In genomic region chr13:39297129-39297528, GRCm38 (mm10) we compare ENCODE assay signal across 23 mouse cellular contexts.
A peak's percentile ranks its signal among the peaks of the same experiment; 100 is the strongest.
DNase-seq lines count a peak whose midpoint lies in the region; ATAC-seq lines count a peak whose summit lies in the region.
"Had no signal": no experiment of that assay in that cellular context is flagged by ENCODE, and none has a peak within 500 bp of the region (broad histone marks: within the 10 kb centered on the region; RNA-seq: fewer than 3 reads in every experiment).

No protein-coding gene starts in this region.

- no peak overlapping the region for H3K4me2 ChIP-seq in midbrain, embryonic 14.5 days (ENCODE audit: low read length)
- no peak overlapping the region for H3K4me2 ChIP-seq in midbrain, embryonic 13.5 days (replicated peaks)
- H3K4me2 ChIP-seq: embryonic facial prominence, embryonic 12.5 days; heart, embryonic 12.5 days; limb, embryonic 15.5 days; lung, embryonic 14.5 days; neural tube, embryonic 12.5 days had no signal

- 83% methylated on average over 6 of the region's 6 CpGs for WGBS in midbrain, embryonic 14.5 days
- WGBS in midbrain, embryonic 13.5 days = 82% methylated on average over 6 of the region's 6 CpGs

- peak; percentile 1 to 12 for DNase-seq in heart, adult 9 months (ENCODE audit: low spot score in 2 of 2)
- DNase-seq in heart, postnatal 4 days = no peak
- DNase-seq in midbrain, embryonic 14.5 days = peak; percentile 10
- peak; percentile 52 for DNase-seq in adipocyte (ENCODE audit: low spot score)
- DNase-seq in telencephalon, adult 2 months (ENCODE audit: low read depth, low spot score) = peak; percentile 4
- no peak for DNase-seq in T-cell, adult 2 months (ENCODE audit: low spot score)
- DNase-seq: cerebellum, adult 18-20 months; cerebellum, postnatal 14 days; gastrocnemius, postnatal 36 days; heart, postnatal 10 days; kidney, adult 8-10 months; kidney, postnatal 10 days; lung, embryonic 14.5 days; lung, postnatal 4 days; right cerebral cortex, postnatal 25 days; thymus, postnatal 25 days had no signal

- no peak overlapping the region for H3K27ac ChIP-seq in midbrain, embryonic 14.5 days (replicated peaks; ENCODE audit: low read depth, low read length)
- H3K27ac ChIP-seq in midbrain, embryonic 13.5 days = no peak overlapping the region
- H3K27ac ChIP-seq: embryonic facial prominence, embryonic 12.5 days; left cerebral cortex, adult 2 months; limb, embryonic 15.5 days; liver, embryonic 14.5 days; neural tube, embryonic 12.5 days had no signal

- H3K36me3 ChIP-seq in midbrain, embryonic 14.5 days (ENCODE audit: control insufficient read depth, insufficient read depth, low read length) = no peaks in the 10 kb centered on the region
- H3K36me3 ChIP-seq in midbrain, embryonic 13.5 days = no peaks in the 10 kb centered on the region
- H3K36me3 ChIP-seq: embryonic facial prominence, embryonic 12.5 days; heart, embryonic 12.5 days; limb, embryonic 15.5 days; neural tube, embryonic 12.5 days had no signal

- H3K9ac ChIP-seq in midbrain, embryonic 14.5 days (replicated peaks; ENCODE audit: low read length) = no peak overlapping the region
- no peak overlapping the region for H3K9ac ChIP-seq in midbrain, embryonic 13.5 days (replicated peaks)
- H3K9ac ChIP-seq: embryonic facial prominence, embryonic 12.5 days; heart, embryonic 12.5 days; limb, embryonic 15.5 days; liver, embryonic 14.5 days; lung, embryonic 14.5 days; neural tube, embryonic 12.5 days had no signal

- no peaks in the 10 kb centered on the region for H3K4me1 ChIP-seq in midbrain, embryonic 14.5 days (ENCODE audit: control insufficient read depth, insufficient read depth, low read length)
- H3K4me1 ChIP-seq in midbrain, embryonic 13.5 days (replicated peaks) = no peaks in the 10 kb centered on the region
- H3K4me1 ChIP-seq: embryonic facial prominence, embryonic 12.5 days; heart, embryonic 12.5 days; limb, embryonic 15.5 days; neural tube, embryonic 12.5 days had no signal

- H3K27me3 ChIP-seq in midbrain, embryonic 14.5 days (ENCODE audit: control insufficient read depth, insufficient read depth, low read length) = no peaks in the 10 kb centered on the region
- H3K27me3 ChIP-seq in midbrain, embryonic 13.5 days = no peaks in the 10 kb centered on the region
- H3K27me3 ChIP-seq: embryonic facial prominence, embryonic 12.5 days; heart, embryonic 12.5 days; limb, embryonic 15.5 days; neural tube, embryonic 12.5 days had no signal

- H3K4me3 ChIP-seq in midbrain, embryonic 14.5 days (replicated peaks; ENCODE audit: low read depth, low read length) = no peak overlapping the region
- H3K4me3 ChIP-seq in midbrain, embryonic 13.5 days (replicated peaks) = no peak overlapping the region
- H3K4me3 ChIP-seq: embryonic facial prominence, embryonic 12.5 days; heart, embryonic 12.5 days; left cerebral cortex, adult 2 months; limb, embryonic 15.5 days; neural tube, embryonic 12.5 days had no signal

- H3K9me3 ChIP-seq in midbrain, embryonic 14.5 days (ENCODE audit: control insufficient read depth, low read length) = no peaks in the 10 kb centered on the region
- H3K9me3 ChIP-seq in midbrain, embryonic 13.5 days = no peaks in the 10 kb centered on the region
- H3K9me3 ChIP-seq: embryonic facial prominence, embryonic 12.5 days; heart, embryonic 12.5 days; limb, embryonic 15.5 days; neural tube, embryonic 12.5 days had no signal

- no peak for ATAC-seq in midbrain, embryonic 14.5 days (ENCODE audit: low FRiP score, low TSS enrichment)
- ATAC-seq in midbrain, embryonic 13.5 days = no peak

Comparison
In these comparisons a context has a peak if more than half of its experiments do, and no peak if none do; other contexts are left out.
1. DNase-seq: peak in heart, adult 9 months (2 of 2), midbrain, embryonic 14.5 days (single experiment), adipocyte (single experiment) and telencephalon, adult 2 months (single experiment); none in heart, postnatal 4 days (single experiment) and T-cell, adult 2 months (single experiment).